Mouse (Mus musculus) stomach, postnatal 0 days (tissue): ENCODE results near the gene Basp1.

Experiments
- CTCF ChIP-seq: IDR thresholded peaks from 2 replicates; pipeline ENCODE4 v1.5.1; 2016; ENCODE audit warnings: antibody characterized with exemption, low read depth, mild to moderate bottlenecking, moderate library complexity
- EP300 ChIP-seq: optimal IDR thresholded peaks from 2 replicates; pipeline ENCODE3; 2016; ENCODE audit warnings: antibody characterized with exemption

GRCm38 (mm10) chr15:25459901-25460300 lies 46.3 kb upstream of the Basp1 start:
- no peak for TF ChIP-seq CTCF
- no peak for TF ChIP-seq EP300
